Comparison of ENCODE assay signal across 26 mouse cellular contexts in genomic region chr5:32176800-32177199, GRCm38 (mm10). TPM values are rescaled to one million over a fixed set of nuclear protein-coding genes. Genes with fewer than 3 reads are reported as not detected.
DNase-seq lines count a peak whose midpoint lies in the region; ATAC-seq and TF ChIP-seq lines count a peak whose summit lies in the region.
"Had no signal": no experiment of that assay in that cellular context is flagged by ENCODE, and none has a peak within 500 bp of the region (broad histone marks: within the 10 kb centered on the region; RNA-seq: fewer than 3 reads in every experiment).

No protein-coding gene starts in this region.

- no peaks in the 10 kb centered on the region for H3K79me2 ChIP-seq in MEL (ENCODE audit: control insufficient read depth, insufficient read depth, low read length, poor library complexity)

- no peak for ATAC-seq in midbrain, embryonic 11.5 days (ENCODE audit: low FRiP score)
- ATAC-seq in midbrain, embryonic 16.5 days, result no peak
- ATAC-seq in forebrain, embryonic 12.5 days (ENCODE audit: low FRiP score), result no peak
- ATAC-seq: activated CD4-positive, CD25-positive, alpha-beta regulatory T cell, adult 4 months; CD4-positive, CD25-positive, alpha-beta regulatory T cell, adult 4 months; Patski had no signal

- no peak for TF ChIP-seq CTCF in MEL (IDR thresholded peaks at IDR 0.05 in 2 of 3, conservative IDR thresholded peaks at IDR 0.05 in 1 of 3; ENCODE audit: control insufficient read depth in 1 of 3, insufficient read depth in 1 of 3, low read depth in 2 of 3, low read length in 3 of 3, poor library complexity in 1 of 3, severe bottlenecking in 1 of 3)

- no peaks in the 10 kb centered on the region for H3K36me3 ChIP-seq in midbrain, embryonic 11.5 days (ENCODE audit: control insufficient read depth, insufficient read depth, low read length)
- H3K36me3 ChIP-seq in midbrain, embryonic 16.5 days (ENCODE audit: control insufficient read depth, insufficient read depth, low read length), result no peaks in the 10 kb centered on the region
- H3K36me3 ChIP-seq in MEL (ENCODE audit: control insufficient read depth in 1 of 2, insufficient read depth in 2 of 2, low read length in 2 of 2), result no peaks in the 10 kb centered on the region; a peak in 1 of 4 replicates
- H3K36me3 ChIP-seq in forebrain, embryonic 12.5 days (replicated peaks), result no peaks in the 10 kb centered on the region
- H3K36me3 ChIP-seq: G1E had no signal

- H3K9me3 ChIP-seq in midbrain, embryonic 11.5 days (ENCODE audit: control insufficient read depth, low read length), result no peaks in the 10 kb centered on the region
- no peaks in the 10 kb centered on the region for H3K9me3 ChIP-seq in midbrain, embryonic 16.5 days (replicated peaks; ENCODE audit: control insufficient read depth, low read length, poor library complexity, severe bottlenecking)
- no peaks in the 10 kb centered on the region for H3K9me3 ChIP-seq in MEL (replicated peaks; ENCODE audit: insufficient read depth, low read length)
- no peaks in the 10 kb centered on the region for H3K9me3 ChIP-seq in forebrain, embryonic 12.5 days
- H3K9me3 ChIP-seq: G1E had no signal

- no peak overlapping the region for H3K9ac ChIP-seq in midbrain, embryonic 11.5 days (ENCODE audit: low read length)
- H3K9ac ChIP-seq in midbrain, embryonic 16.5 days (ENCODE audit: low read depth, low read length), result no peak overlapping the region
- H3K9ac ChIP-seq in MEL (ENCODE audit: control insufficient read depth, low read depth, low read length, poor library complexity, severe bottlenecking), result no peak overlapping the region
- H3K9ac ChIP-seq in forebrain, embryonic 12.5 days, result no peak overlapping the region

- TF ChIP-seq POLR2A in MEL (IDR thresholded peaks at IDR 0.05; ENCODE audit: control insufficient read depth in 1 of 2, insufficient read depth in 1 of 2, low read depth in 1 of 2, low read length in 2 of 2, poor library complexity in 1 of 2), result no peak

- no peaks in the 10 kb centered on the region for H3K27me3 ChIP-seq in midbrain, embryonic 11.5 days (ENCODE audit: control insufficient read depth, insufficient read depth, low read length)
- no peaks in the 10 kb centered on the region for H3K27me3 ChIP-seq in midbrain, embryonic 16.5 days (ENCODE audit: control insufficient read depth, insufficient read depth, low read depth, low read length)
- H3K27me3 ChIP-seq in MEL (ENCODE audit: control insufficient read depth in 1 of 2, insufficient read depth in 2 of 2, low read length in 2 of 2), result no peaks in the 10 kb centered on the region
- H3K27me3 ChIP-seq in forebrain, embryonic 12.5 days, result no peaks in the 10 kb centered on the region
- H3K27me3 ChIP-seq: CH12.LX, Patski had no signal

- H3K4me1 ChIP-seq in midbrain, embryonic 11.5 days (ENCODE audit: control insufficient read depth, insufficient read depth, low read length), result no peaks in the 10 kb centered on the region
- H3K4me1 ChIP-seq in midbrain, embryonic 16.5 days (ENCODE audit: control insufficient read depth, insufficient read depth, low read length), result no peaks in the 10 kb centered on the region
- H3K4me1 ChIP-seq in MEL (ENCODE audit: control insufficient read depth in 1 of 2, insufficient read depth in 2 of 2, low read length in 2 of 2), result peaks cover 2 to 23% of the 10 kb centered on the region in 2 experiments; a peak in 3 of 4 replicates
- H3K4me1 ChIP-seq in forebrain, embryonic 12.5 days, result no peaks in the 10 kb centered on the region

- peak in 1 of 2 experiments; percentile 52; a peak in 1 of 4 replicates for TF ChIP-seq EP300 in MEL (IDR thresholded peaks at IDR 0.05; ENCODE audit: low read depth in 1 of 2, low read length in 2 of 2)

- H3K4me2 ChIP-seq in midbrain, embryonic 11.5 days, result no peak overlapping the region
- H3K4me2 ChIP-seq in midbrain, embryonic 16.5 days (ENCODE audit: low read length), result no peak overlapping the region
- H3K4me2 ChIP-seq in forebrain, embryonic 12.5 days, result no peak overlapping the region

- 73% methylated on average over 2 of the region's 2 CpGs for WGBS in midbrain, embryonic 11.5 days
- 70% methylated on average over 2 of the region's 2 CpGs for WGBS in midbrain, embryonic 16.5 days
- 87% methylated on average over 1 of the region's 2 CpGs for WGBS in forebrain, embryonic 12.5 days

- H3K4me3 ChIP-seq in midbrain, embryonic 11.5 days (ENCODE audit: low read depth, low read length), result no peak overlapping the region
- no peak overlapping the region for H3K4me3 ChIP-seq in midbrain, embryonic 16.5 days (ENCODE audit: low read depth, low read length)
- no peak overlapping the region for H3K4me3 ChIP-seq in MEL (ENCODE audit: control insufficient read depth in 1 of 2, insufficient read depth in 1 of 2, low read depth in 2 of 2, low read length in 2 of 2)
- no peak overlapping the region for H3K4me3 ChIP-seq in forebrain, embryonic 12.5 days (replicated peaks)

- DNase-seq in midbrain, embryonic 11.5 days (ENCODE audit: low spot score, missing footprints), result peak; percentile 51
- DNase-seq in 416B (ENCODE audit: low read depth) (peak; percentile 36), MEL (ENCODE audit: low read depth, low spot score) (peak; percentile 50), MEL-GATA-1-ER (ENCODE audit: extremely low read depth, low read depth) (peak; percentile 17)
- no peak for DNase-seq in thymus, postnatal 4 days
- no peak for DNase-seq in lung, postnatal 25 days (ENCODE audit: low spot score)
- DNase-seq: adrenal gland, adult 2 months; adrenal gland, adult 8-10 months; adrenal gland, postnatal 10 days; adrenal gland, postnatal 14 days; adrenal gland, postnatal 25 days; adrenal gland, postnatal 36 days; B cell, adult 2 months; cerebellum, adult 11 months; cerebellum, adult 11-12 months; cerebellum, adult 18-20 months; cerebellum, adult 2 months; cerebellum, adult 8-10 months had no signal

- H3K27ac ChIP-seq in midbrain, embryonic 11.5 days (ENCODE audit: low read depth, low read length), result no peak overlapping the region
- no peak overlapping the region for H3K27ac ChIP-seq in midbrain, embryonic 16.5 days (ENCODE audit: low read length)
- H3K27ac ChIP-seq in MEL (ENCODE audit: control insufficient read depth, low read depth, low read length), result no peak overlapping the region
- H3K27ac ChIP-seq in forebrain, embryonic 12.5 days, result no peak overlapping the region

- no peak for TF ChIP-seq RAD21 in MEL (IDR thresholded peaks at IDR 0.05; ENCODE audit: low read depth, low read length)

TF ChIP-seq in MEL, 35 proteins besides CTCF, POLR2A, EP300 and RAD21:
- TF ChIP-seq JUND (IDR thresholded peaks at IDR 0.05; ENCODE audit: low read depth, low read length) (no peak), TAL1 (IDR thresholded peaks at IDR 0.05; ENCODE audit: low read length) (no peak), MAZ (IDR thresholded peaks at IDR 0.05; ENCODE audit: low read depth, low read length) (0 out of 2 replicates have a peak, but pooled peaks have one; percentile 55), KAT2A (conservative IDR thresholded peaks at IDR 0.05; ENCODE audit: low read depth, low read length) (no peak), CHD2 (IDR thresholded peaks at IDR 0.05; ENCODE audit: low read length) (no peak), GATA1 (IDR thresholded peaks at IDR 0.05; ENCODE audit: low read depth, low read length) (peak; percentile 51; the same call in 1 of the 2 replicates), SIN3A (IDR thresholded peaks at IDR 0.05; ENCODE audit: low read length) (no peak), USF1 (IDR thresholded peaks at IDR 0.05; ENCODE audit: low read depth, low read length) (no peak), ELF1 (IDR thresholded peaks at IDR 0.05; ENCODE audit: low read depth, low read length) (no peak), BHLHE40 (IDR thresholded peaks at IDR 0.05; ENCODE audit: borderline replicate concordance, low read depth, low read length) (no peak), MXI1 (IDR thresholded peaks at IDR 0.05; ENCODE audit: low read depth, low read length) (no peak), MAFK (IDR thresholded peaks at IDR 0.05; ENCODE audit: borderline replicate concordance, low read depth, low read length) (no peak), CHD1 (IDR thresholded peaks at IDR 0.05; ENCODE audit: low read depth, low read length) (no peak), ZMIZ1 (IDR thresholded peaks at IDR 0.05; ENCODE audit: low read depth, low read length) (no peak), UBTF (IDR thresholded peaks at IDR 0.05; ENCODE audit: borderline replicate concordance, insufficient read depth, low read depth, low read length) (no peak), NELFE (IDR thresholded peaks at IDR 0.05; ENCODE audit: low read depth, low read length) (no peak)
TF ChIP-seq in MEL: peak in this region for 2.

RNA-seq across cellular contexts. Expression of gene Fosl2, which starts 41.2 kb away (rescaled TPM):
- polyA plus RNA-seq in midbrain, embryonic 11.5 days (2014; fragmentation: Nextera tagmentation; extraction: Ambion mirVana), result 0.52 and 0.57 TPM in 2 replicates
- 0.37 and 0.55 TPM in 2 replicates for polyA plus RNA-seq in midbrain, embryonic 16.5 days (2015; fragmentation: Nextera tagmentation; extraction: Ambion mirVana)
- total RNA-seq in MEL (2012; rRNA removed), result 3.3 and 3.8 TPM in 2 replicates
- polyA plus RNA-seq in MEL (2012; ENCODE audit: insufficient read depth in 1 of 2, insufficient read length in 2 of 2, low read depth in 1 of 2, low replicate concordance in 2 of 2, missing spikeins in 1 of 2), result 10 to 100 TPM; 12.0 to 22.1 TPM
- 0.92 and 0.96 TPM in 2 replicates for polyA plus RNA-seq in forebrain, embryonic 12.5 days (2016; fragmentation: Nextera tagmentation; extraction: Ambion mirVana)

RNA-seq across cellular contexts. Expression of gene Plb1, which starts 55.7 kb away (rescaled TPM):
- polyA plus RNA-seq in midbrain, embryonic 11.5 days (2014; fragmentation: Nextera tagmentation; extraction: Ambion mirVana), result 0.05 TPM in 1 of 2 replicates, not detected in the other
- polyA plus RNA-seq in midbrain, embryonic 16.5 days (2015; fragmentation: Nextera tagmentation; extraction: Ambion mirVana), result 0.04 and 0.09 TPM in 2 replicates
- not detected in 2 replicates for total RNA-seq in MEL (2012; rRNA removed)
- not detected for polyA plus RNA-seq in MEL (2012; ENCODE audit: insufficient read depth in 1 of 2, insufficient read length in 2 of 2, low read depth in 1 of 2, low replicate concordance in 2 of 2, missing spikeins in 1 of 2)
- 0.20 and 0.23 TPM in 2 replicates for polyA plus RNA-seq in forebrain, embryonic 12.5 days (2016; fragmentation: Nextera tagmentation; extraction: Ambion mirVana)
- total RNA-seq: adrenal gland, adult 2 months; adrenal gland, postnatal 14 days; adrenal gland, postnatal 25 days; adrenal gland, postnatal 36 days had no signal
- polyA plus RNA-seq: activated CD4-positive, CD25-positive, alpha-beta regulatory T cell, adult 4 months; C2C12; CD4-positive, CD25-positive, alpha-beta regulatory T cell, adult 4 months; G1E had no signal

Comparison
In these comparisons a context has a peak if more than half of its experiments do, and no peak if none do; other contexts are left out.
1. DNase-seq: peak in midbrain, embryonic 11.5 days (single experiment), 416B (single experiment), MEL (single experiment) and MEL-GATA-1-ER (single experiment); none in thymus, postnatal 4 days (single experiment) and lung, postnatal 25 days (single experiment).